Mouse (Mus musculus) midbrain, embryonic 15.5 days (tissue): ENCODE data around the gene Usp4. TPM values are rescaled to one million over a fixed set of nuclear protein-coding genes. Genes with fewer than 3 reads are reported as not detected.

Experiments
- ATAC-seq: fragments of 200-750 bp; cut with Nextera tagmentation; replicated peaks from 2 replicates; pipeline ENCODE4 v1.8.0; 2017; ENCODE audit warnings: moderate TSS enrichment
- H3K27ac ChIP-seq: fragments of 300-500 bp; sonication (generic); 2 replicates; pipeline ENCODE4 v1.5.1; 2015; ENCODE audit warnings: mild to moderate bottlenecking, inconsistent platforms
- H3K27me3 ChIP-seq: fragments of 300-500 bp; sonication (generic); replicated peaks from 2 replicates; pipeline ENCODE4 v1.6.1; 2015; ENCODE audit warnings: inconsistent platforms
- H3K36me3 ChIP-seq: fragments of 300-500 bp; sonication (generic); replicated peaks from 2 replicates; pipeline ENCODE4 v1.6.1; 2015; ENCODE audit warnings: inconsistent platforms
- H3K4me1 ChIP-seq: fragments of 300-500 bp; sonication (generic); 2 replicates; pipeline ENCODE4 v1.6.1; 2015; ENCODE audit warnings: inconsistent platforms
- H3K4me2 ChIP-seq: fragments of 300-500 bp; sonication (generic); 2 replicates; pipeline ENCODE4 v1.6.1; 2015; ENCODE audit warnings: inconsistent platforms, mild to moderate bottlenecking, moderate library complexity
- H3K4me3 ChIP-seq: fragments of 300-500 bp; sonication (generic); 2 replicates; pipeline ENCODE4 v1.5.1; 2015; ENCODE audit warnings: mild to moderate bottlenecking, inconsistent platforms
- H3K9ac ChIP-seq: fragments of 300-500 bp; sonication (generic); 2 replicates; pipeline ENCODE4 v1.6.1; 2015; ENCODE audit warnings: mild to moderate bottlenecking, inconsistent platforms
- H3K9me3 ChIP-seq: fragments of 300-500 bp; sonication (generic); 2 replicates; pipeline ENCODE4 v1.6.1; 2016; ENCODE audit warnings: inconsistent platforms
- WGBS: fragments of 180-500 bp; shearing (Covaris S2); methylation state at CpG from one replicate; pipeline ENCODE4 v1.1.7; 2015; ENCODE audit warnings: mixed read lengths; 5-methylcytosine and 5-hydroxymethylcytosine counted together
- polyA plus RNA-seq: library from polyadenylated mRNA; unstranded; fragments of >200 nt; fragmentation: Nextera tagmentation; extraction: Ambion mirVana; gene quantifications from 2 replicates; pipeline ENCODE4 v1.2.1, GENCODE M21; 2015

Usp4 gene
- polyA plus RNA-seq, 1 experiment from 2014 or later = 151 TPM

- Histone ChIP-seq H3K36me3 (no peaks in the 10 kb centered on the region), H3K27me3 (no peaks in the 10 kb centered on the region)
- WGBS = 90% methylated on average over 1 of the region's 1 CpGs
These were observed 3.8 kb upstream of the Usp4 start for GRCm38 (mm10) chr9:108343835-108344234.

DNA sequence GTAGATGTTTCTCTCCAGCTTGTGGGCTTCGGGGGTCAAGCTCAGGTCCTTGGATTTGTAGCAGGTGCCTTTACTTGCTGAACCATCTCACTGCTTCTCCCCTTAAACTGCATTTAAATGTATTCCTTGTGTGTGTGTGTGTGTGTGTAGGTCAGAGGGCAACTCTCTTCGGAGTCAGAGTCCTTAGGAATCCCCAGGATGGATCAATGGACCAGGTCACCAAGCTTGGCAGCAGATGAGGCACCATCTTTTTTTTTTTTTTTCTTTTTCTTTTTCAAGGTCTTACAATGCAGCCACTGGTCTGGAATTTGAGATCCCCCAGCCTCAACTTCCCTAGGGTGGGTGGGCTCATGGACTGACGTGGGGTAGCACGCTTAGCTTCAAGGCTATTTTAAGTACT lies 3.2 kb upstream of the Usp4 start:
- Histone ChIP-seq H3K36me3 (no peaks in the 10 kb centered on the region), H3K4me1 (peaks cover 37% of the 10 kb centered on the region), H3K9ac (no peak overlapping the region), H3K4me3 (no peak overlapping the region), H3K9me3 (no peaks in the 10 kb centered on the region), H3K4me2 (no peak overlapping the region), H3K27me3 (no peaks in the 10 kb centered on the region), H3K27ac (no peak overlapping the region)
- 82% methylated on average over 4 of the region's 4 CpGs for WGBS
- no peak for ATAC-seq

More at GRCm38 (mm10) chr9:108343835-108344234, 3.8 kb upstream of the Usp4 start:
- Histone ChIP-seq H3K4me3 (no peak overlapping the region), H3K9ac (no peak overlapping the region), H3K27ac (no peak overlapping the region), H3K9me3 (no peaks in the 10 kb centered on the region), H3K4me1 (peaks cover 30% of the 10 kb centered on the region), H3K4me2 (no peak overlapping the region)
- no peak for ATAC-seq

- H3K9ac ChIP-seq = peak overlapping the region; percentile 93
- H3K27ac ChIP-seq = peak overlapping the region; percentile 98
- H3K4me3 ChIP-seq = peak overlapping the region; percentile 94
- H3K4me2 ChIP-seq = peak overlapping the region; percentile 57
- 5% methylated on average over 11 of the region's 11 CpGs for WGBS
- no peaks in the 10 kb centered on the region for H3K9me3 ChIP-seq
- peaks cover 24% of the 10 kb centered on the region for H3K4me1 ChIP-seq
- H3K36me3 ChIP-seq = peaks cover 19% of the 10 kb centered on the region
- H3K27me3 ChIP-seq = no peaks in the 10 kb centered on the region
- peak; percentile 26 for ATAC-seq
These were observed 629 bp upstream of the Usp4 start for GRCm38 (mm10) chr9:108347024-108347423.

DNA sequence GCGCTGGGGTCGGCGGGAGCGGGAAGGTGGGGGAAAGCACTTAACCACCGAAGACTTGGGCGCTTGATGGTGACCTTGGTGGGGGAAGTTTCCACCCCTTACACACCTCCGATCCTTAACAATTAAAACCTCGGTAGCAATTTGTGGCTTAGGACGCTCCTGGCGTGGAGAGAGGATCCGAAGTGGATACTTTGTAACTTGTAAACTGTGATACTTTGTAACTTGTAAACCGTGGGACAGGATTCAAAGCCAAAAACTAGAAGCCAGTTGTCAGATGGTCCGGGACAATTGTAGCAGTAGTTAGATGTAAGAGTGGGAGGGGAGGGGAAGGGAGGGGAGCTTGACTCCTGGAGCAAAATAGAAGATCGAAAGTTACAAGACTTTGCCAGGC lies 632 bp downstream of the Usp4 start:
- Histone ChIP-seq H3K27me3 (no peaks in the 10 kb centered on the region), H3K36me3 (peaks cover 31% of the 10 kb centered on the region), H3K4me2 (peak overlapping the region; percentile 57), H3K27ac (peak overlapping the region; percentile 98), H3K9ac (peak overlapping the region; percentile 93), H3K4me3 (peak overlapping the region; percentile 94), H3K4me1 (peaks cover 24% of the 10 kb centered on the region), H3K9me3 (no peaks in the 10 kb centered on the region)
- WGBS = 11% methylated on average over 14 of the region's 14 CpGs
- ATAC-seq = peak; percentile 11

- Histone ChIP-seq H3K9me3 (no peaks in the 10 kb centered on the region), H3K27ac (no peak overlapping the region), H3K4me3 (no peak overlapping the region), H3K27me3 (no peaks in the 10 kb centered on the region), H3K9ac (no peak overlapping the region), H3K36me3 (peaks cover 41% of the 10 kb centered on the region), H3K4me1 (peaks cover 24% of the 10 kb centered on the region), H3K4me2 (no peak overlapping the region)
- ATAC-seq = no peak
- WGBS = 94% methylated on average over 4 of the region's 4 CpGs
These were observed 2.1 kb downstream of the Usp4 start for GRCm38 (mm10) chr9:108349727-108350126.

DNA sequence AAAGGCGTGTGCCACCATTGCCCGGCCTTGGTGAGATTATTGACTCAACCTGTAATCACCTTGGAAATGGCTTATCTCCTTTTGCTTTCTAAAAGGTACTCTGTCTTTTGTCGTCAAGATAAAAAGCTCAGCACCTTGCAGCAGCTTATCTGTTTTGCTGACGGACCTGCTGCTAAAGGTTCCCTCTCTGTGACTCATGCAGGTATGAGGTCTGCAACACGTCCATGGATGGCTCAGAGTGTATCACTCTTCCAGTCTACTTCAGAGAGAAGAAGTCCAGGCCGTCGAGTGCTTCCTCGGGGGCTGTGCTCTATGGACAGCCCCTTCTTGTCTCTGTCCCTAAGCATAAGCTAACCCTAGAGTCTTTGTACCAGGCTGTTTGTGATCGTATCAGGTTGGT lies 30.6 kb downstream of the Usp4 start:
- no peaks in the 10 kb centered on the region for H3K4me1 ChIP-seq
- H3K9me3 ChIP-seq = no peaks in the 10 kb centered on the region
- H3K27me3 ChIP-seq = no peaks in the 10 kb centered on the region
- H3K4me3 ChIP-seq = no peak overlapping the region
- no peak overlapping the region for H3K27ac ChIP-seq
- no peak for ATAC-seq
- WGBS = 95% methylated on average over 9 of the region's 9 CpGs
- no peak overlapping the region for H3K4me2 ChIP-seq
- peaks cover 80% of the 10 kb centered on the region for H3K36me3 ChIP-seq
- no peak overlapping the region for H3K9ac ChIP-seq

DNA sequence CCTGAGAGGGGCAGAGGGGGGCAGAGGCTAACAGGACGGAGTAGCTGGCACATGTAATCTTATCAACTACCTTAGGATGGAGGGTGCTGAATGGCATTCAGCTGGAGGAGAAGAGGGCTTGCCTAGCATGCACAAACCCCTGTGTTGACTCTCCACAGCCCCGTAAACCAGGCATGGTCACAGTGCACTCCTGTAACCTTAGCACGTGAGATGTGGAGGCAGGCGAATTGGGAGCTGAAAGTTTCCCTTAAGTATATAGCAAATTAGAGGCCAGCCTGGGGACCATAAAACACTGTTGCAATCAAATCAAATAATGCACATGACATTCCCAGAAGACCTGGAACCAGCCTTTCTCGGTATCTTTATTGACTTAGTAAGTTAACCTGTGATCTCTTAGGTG lies 31.1 kb downstream of the Usp4 start:
- Histone ChIP-seq H3K4me1 (no peaks in the 10 kb centered on the region), H3K9me3 (no peaks in the 10 kb centered on the region), H3K4me2 (no peak overlapping the region), H3K27me3 (no peaks in the 10 kb centered on the region), H3K4me3 (no peak overlapping the region), H3K36me3 (peaks cover 79% of the 10 kb centered on the region), H3K9ac (no peak overlapping the region), H3K27ac (no peak overlapping the region)
- ATAC-seq = no peak
- WGBS = 88% methylated on average over 5 of the region's 5 CpGs

GRCm38 (mm10) chr9:108379294-108379693 lies 31.6 kb downstream of the Usp4 start:
- no peak overlapping the region for H3K9ac ChIP-seq
- H3K36me3 ChIP-seq = peaks cover 79% of the 10 kb centered on the region
- H3K27me3 ChIP-seq = no peaks in the 10 kb centered on the region
- H3K9me3 ChIP-seq = no peaks in the 10 kb centered on the region
- H3K27ac ChIP-seq = no peak overlapping the region
- 91% methylated on average over 4 of the region's 4 CpGs for WGBS
- H3K4me3 ChIP-seq = no peak overlapping the region
- no peaks in the 10 kb centered on the region for H3K4me1 ChIP-seq
- no peak overlapping the region for H3K4me2 ChIP-seq
- no peak for ATAC-seq

DNA sequence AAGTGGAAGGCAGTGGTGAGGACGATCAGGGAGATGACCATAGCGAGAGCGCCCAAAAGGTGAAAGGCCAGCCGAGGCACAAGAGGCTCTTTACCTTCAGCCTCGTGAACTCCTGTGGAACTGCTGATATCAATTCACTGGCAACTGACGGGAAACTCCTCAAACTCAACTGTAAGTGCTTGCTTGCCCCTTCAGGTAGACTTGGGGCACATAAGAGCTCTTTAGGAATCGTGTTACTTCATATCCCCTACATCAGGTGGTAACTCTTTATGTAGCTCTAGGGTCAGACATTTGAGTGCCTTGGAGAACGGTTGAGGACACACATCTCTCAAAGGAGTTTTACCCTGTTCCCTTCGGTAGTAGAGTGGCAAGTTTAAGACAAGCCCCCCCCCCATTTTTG lies 33.7 kb downstream of the Usp4 start:
- Histone ChIP-seq H3K36me3 (peaks cover 74% of the 10 kb centered on the region), H3K9ac (no peak overlapping the region), H3K27me3 (no peaks in the 10 kb centered on the region), H3K4me1 (no peaks in the 10 kb centered on the region), H3K4me3 (no peak overlapping the region), H3K27ac (no peak overlapping the region), H3K9me3 (no peaks in the 10 kb centered on the region), H3K4me2 (no peak overlapping the region)
- WGBS = 96% methylated on average over 9 of the region's 9 CpGs
- no peak for ATAC-seq

DNA sequence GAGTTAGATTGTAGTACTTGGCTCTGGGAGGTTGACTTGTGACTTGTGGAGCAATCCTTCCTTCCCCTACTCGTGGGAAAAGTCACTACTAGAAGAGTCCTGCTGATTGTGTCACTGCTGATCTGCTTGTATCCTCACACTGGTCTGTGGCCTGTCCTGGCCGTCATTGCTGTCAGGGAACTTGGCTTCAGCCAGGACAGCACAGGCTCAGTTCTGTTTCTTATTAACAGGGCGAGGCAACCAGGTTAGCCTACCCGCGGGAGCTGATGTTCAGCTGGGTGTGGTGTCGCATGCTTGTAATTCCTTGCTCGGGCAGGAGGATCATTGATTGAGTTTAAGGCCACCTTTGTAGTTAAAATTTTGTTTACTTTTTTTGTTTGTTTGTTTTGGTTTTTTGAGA lies 37.4 kb downstream of the Usp4 start:
- 88% methylated on average over 7 of the region's 7 CpGs for WGBS
- H3K36me3 ChIP-seq = peaks cover 82% of the 10 kb centered on the region
- no peak overlapping the region for H3K4me2 ChIP-seq
- H3K27me3 ChIP-seq = no peaks in the 10 kb centered on the region
- H3K4me1 ChIP-seq = no peaks in the 10 kb centered on the region
- H3K4me3 ChIP-seq = no peak overlapping the region
- H3K9me3 ChIP-seq = no peaks in the 10 kb centered on the region
- no peak overlapping the region for H3K9ac ChIP-seq
- ATAC-seq = no peak
- H3K27ac ChIP-seq = no peak overlapping the region

GRCm38 (mm10) chr9:108386816-108387215 lies 39.2 kb downstream of the Usp4 start:
- Histone ChIP-seq H3K9ac (no peak overlapping the region), H3K27me3 (no peaks in the 10 kb centered on the region), H3K4me2 (no peak overlapping the region), H3K4me3 (no peak overlapping the region), H3K9me3 (no peaks in the 10 kb centered on the region), H3K27ac (no peak overlapping the region), H3K4me1 (no peaks in the 10 kb centered on the region), H3K36me3 (peaks cover 81% of the 10 kb centered on the region)
- WGBS = 88% methylated on average over 4 of the region's 4 CpGs
- no peak for ATAC-seq

DNA sequence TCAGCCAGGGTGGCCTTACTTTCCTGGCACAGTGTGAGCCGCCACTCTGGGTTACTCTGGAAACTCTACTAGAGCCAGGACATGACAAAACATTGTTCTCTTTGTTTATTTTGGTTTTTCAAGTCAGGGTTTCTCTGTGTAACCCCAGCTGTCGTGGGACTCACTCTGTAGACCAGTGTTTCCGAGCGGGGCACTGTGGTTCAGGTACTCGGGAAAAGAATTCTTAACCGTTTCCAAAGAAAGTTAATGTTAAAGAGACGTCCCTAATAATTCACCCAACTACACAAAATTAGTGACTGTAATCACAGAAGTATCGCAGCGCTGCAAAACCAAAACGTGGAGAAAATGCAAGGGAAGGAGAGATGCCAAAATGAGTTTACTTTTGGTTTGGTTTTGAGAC lies 40.9 kb downstream of the Usp4 start:
- Histone ChIP-seq H3K36me3 (peaks cover 80% of the 10 kb centered on the region), H3K9me3 (no peaks in the 10 kb centered on the region), H3K27me3 (no peaks in the 10 kb centered on the region), H3K4me3 (no peak overlapping the region), H3K9ac (no peak overlapping the region), H3K4me2 (no peak overlapping the region), H3K4me1 (no peaks in the 10 kb centered on the region), H3K27ac (no peak overlapping the region)
- no peak for ATAC-seq
- WGBS = 89% methylated on average over 10 of the region's 10 CpGs

DNA sequence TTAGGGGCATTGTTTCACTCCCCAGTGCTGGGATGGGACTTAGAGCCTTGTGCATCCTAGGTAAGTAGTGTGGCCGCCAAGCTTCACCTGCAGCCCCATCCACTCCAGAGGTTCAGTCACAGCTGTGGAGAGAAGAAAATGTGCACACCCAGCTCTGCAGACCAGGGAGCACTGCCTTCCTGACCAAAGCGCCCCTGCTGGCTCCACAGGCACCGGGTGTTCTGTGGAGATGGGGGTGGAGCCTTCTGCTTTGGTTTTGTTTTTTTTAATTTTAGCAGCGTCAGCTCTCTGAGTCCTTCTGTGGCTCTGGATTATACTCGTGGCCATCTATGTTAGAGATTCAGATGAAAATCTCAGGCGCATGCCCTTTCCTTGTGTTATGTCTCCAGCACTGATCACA lies 41.6 kb downstream of the Usp4 start:
- no peak overlapping the region for H3K4me3 ChIP-seq
- no peak for ATAC-seq
- no peaks in the 10 kb centered on the region for H3K27me3 ChIP-seq
- H3K4me2 ChIP-seq = no peak overlapping the region
- no peaks in the 10 kb centered on the region for H3K4me1 ChIP-seq
- peaks cover 76% of the 10 kb centered on the region for H3K36me3 ChIP-seq
- H3K9me3 ChIP-seq = no peaks in the 10 kb centered on the region
- no peak overlapping the region for H3K27ac ChIP-seq
- 80% methylated on average over 6 of the region's 6 CpGs for WGBS
- no peak overlapping the region for H3K9ac ChIP-seq

DNA sequence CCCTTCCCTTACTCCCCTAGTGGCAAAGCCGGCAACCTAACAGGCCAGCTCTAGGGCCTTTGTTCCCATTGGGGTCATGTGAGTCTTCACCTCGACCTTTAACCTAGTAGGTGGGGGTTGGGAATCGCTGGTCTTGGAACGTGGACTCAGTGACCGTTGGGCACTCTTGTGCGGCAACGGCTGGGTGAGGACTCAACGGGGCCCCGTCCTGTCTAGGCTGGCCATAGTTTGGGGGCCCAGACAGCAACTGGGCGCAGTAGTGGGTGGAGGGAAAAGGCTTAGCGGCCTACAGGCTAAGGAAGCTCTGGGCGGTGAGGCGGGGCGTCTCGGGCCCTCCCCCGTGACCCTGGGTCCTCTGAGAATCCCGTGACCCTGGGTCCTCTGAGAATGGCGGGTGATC lies 45.0 kb downstream of the Usp4 start, which contains the start of gene 1700102P08Rik:
1700102P08Rik (plus strand) TSS at position 130 of the 400 bp plus-strand sequence.
- ATAC-seq = no peak
- no peaks in the 10 kb centered on the region for H3K9me3 ChIP-seq
- peaks cover 52% of the 10 kb centered on the region for H3K36me3 ChIP-seq
- H3K27ac ChIP-seq = no peak within 1 kb of the TSS
- no peaks in the 10 kb centered on the region for H3K27me3 ChIP-seq
- no peak within 1 kb of the TSS for H3K9ac ChIP-seq
- no peaks in the 10 kb centered on the region for H3K4me1 ChIP-seq
- H3K4me3 ChIP-seq = no peak within 1 kb of the TSS
- H3K4me2 ChIP-seq = no peak within 1 kb of the TSS
- 53% methylated on average over 18 of the region's 18 CpGs for WGBS
